Mouse (Mus musculus) intestine, postnatal 0 days (tissue): Measurements from ENCODE around the gene Arhgap8. TPM values are rescaled to one million over a fixed set of nuclear protein-coding genes. Genes with fewer than 3 reads are reported as not detected.

Experiments
- ATAC-seq: fragments of 200-750 bp; cut with Nextera tagmentation; 2 replicates; pipeline ENCODE4 v1.8.0; 2017; ENCODE audit warnings: mild to moderate bottlenecking, moderate TSS enrichment, moderate library complexity
- H3K27ac ChIP-seq: fragments of 300-500 bp; sonication (generic); 2 replicates; pipeline ENCODE4 v1.5.1; 2014; ENCODE audit warnings: mild to moderate bottlenecking, low read depth, low read length, moderate library complexity
- H3K27me3 ChIP-seq: fragments of 300-500 bp; sonication (generic); replicated peaks from 2 replicates; pipeline ENCODE4 v1.6.1; 2014; ENCODE audit warnings: low read length, mixed read lengths; ENCODE audit not compliant: control insufficient read depth, insufficient read depth
- H3K36me3 ChIP-seq: fragments of 300-500 bp; sonication (generic); 2 replicates; pipeline ENCODE4 v1.6.1; 2014; ENCODE audit warnings: mild to moderate bottlenecking, moderate library complexity; ENCODE audit not compliant: control insufficient read depth, insufficient read depth
- H3K4me1 ChIP-seq: fragments of 300-500 bp; sonication (generic); replicated peaks from 2 replicates; pipeline ENCODE4 v1.6.1; 2014; ENCODE audit warnings: antibody characterized with exemption, low read length, mixed read lengths; ENCODE audit not compliant: control insufficient read depth, insufficient read depth
- H3K4me2 ChIP-seq: fragments of 300-500 bp; sonication (generic); replicated peaks from 2 replicates; pipeline ENCODE4 v1.6.1; 2014; ENCODE audit warnings: low read depth, mild to moderate bottlenecking, moderate library complexity
- H3K4me3 ChIP-seq: fragments of 300-500 bp; sonication (generic); 2 replicates; pipeline ENCODE4 v1.5.1; 2014; ENCODE audit warnings: low read depth, low read length
- H3K9ac ChIP-seq: fragments of 300-500 bp; sonication (generic); 2 replicates; pipeline ENCODE4 v1.6.1; 2014; ENCODE audit warnings: mild to moderate bottlenecking, low read depth, low read length
- H3K9me3 ChIP-seq: fragments of 300-500 bp; sonication (generic); 2 replicates; pipeline ENCODE4 v1.6.1; 2016; ENCODE audit warnings: mixed run types; ENCODE audit not compliant: control insufficient read depth
- CTCF ChIP-seq: sonication (generic); IDR thresholded peaks from 2 replicates; pipeline ENCODE4 v1.5.1; 2016; ENCODE audit warnings: low read depth, mild to moderate bottlenecking, control low read depth, antibody characterized with exemption, moderate library complexity
- WGBS: fragments of 180-500 bp; shearing (Covaris S2); extraction: QIAGEN DNeasy Blood & Tissue Kit; methylation state at CpG from one replicate; pipeline ENCODE4 v1.1.7; 2014; 5-methylcytosine and 5-hydroxymethylcytosine counted together
- polyA plus RNA-seq: library from polyadenylated mRNA; unstranded; fragments of >200 nt; fragmentation: Nextera tagmentation; extraction: Ambion mirVana; gene quantifications from 2 replicates; pipeline ENCODE4 v1.2.1, GENCODE M21; 2015

The Arhgap8 gene
- polyA plus RNA-seq, 1 experiment from 2014 or later: 10.6 TPM

GRCm38 (mm10) chr15:84815171-84815570 lies 95.3 kb downstream of the Arhgap8 start:
- Histone ChIP-seq H3K9me3 (no peaks in the 10 kb centered on the region), H3K4me1 (no peaks in the 10 kb centered on the region), H3K9ac (no peak overlapping the region), H3K36me3 (no peaks in the 10 kb centered on the region; the same call in 1 of the 2 replicates), H3K4me2 (no peak overlapping the region), H3K27me3 (no peaks in the 10 kb centered on the region), H3K4me3 (no peak overlapping the region), H3K27ac (no peak overlapping the region)
- no peak for TF ChIP-seq CTCF
- 69% methylated on average over 4 of the region's 4 CpGs for WGBS
- no peak for ATAC-seq

- no peak for TF ChIP-seq CTCF
- Histone ChIP-seq H3K4me3 (no peak overlapping the region), H3K36me3 (no peaks in the 10 kb centered on the region; the same call in 1 of the 2 replicates), H3K27me3 (no peaks in the 10 kb centered on the region), H3K9ac (no peak overlapping the region), H3K4me1 (no peaks in the 10 kb centered on the region), H3K4me2 (no peak overlapping the region), H3K9me3 (no peaks in the 10 kb centered on the region), H3K27ac (no peak overlapping the region)
- no peak for ATAC-seq
- 79% methylated on average over 3 of the region's 3 CpGs for WGBS
These were observed 97.7 kb downstream of the Arhgap8 start for GRCm38 (mm10) chr15:84817589-84817988.

- no peaks in the 10 kb centered on the region for H3K4me1 ChIP-seq
- H3K4me3 ChIP-seq: no peak overlapping the region
- H3K9me3 ChIP-seq: no peaks in the 10 kb centered on the region
- 87% methylated on average over 11 of the region's 11 CpGs for WGBS
- H3K27me3 ChIP-seq: no peaks in the 10 kb centered on the region
- no peak overlapping the region for H3K27ac ChIP-seq
- H3K4me2 ChIP-seq: no peak overlapping the region
- H3K9ac ChIP-seq: no peak overlapping the region
- H3K36me3 ChIP-seq: no peaks in the 10 kb centered on the region; the same call in 1 of the 2 replicates
- TF ChIP-seq CTCF: no peak
- ATAC-seq: no peak
These were observed 98.4 kb downstream of the Arhgap8 start for GRCm38 (mm10) chr15:84818284-84818683.

GRCm38 (mm10) chr15:84820811-84821210 lies 101.0 kb downstream of the Arhgap8 start:
- Histone ChIP-seq H3K27me3 (no peaks in the 10 kb centered on the region), H3K4me1 (no peaks in the 10 kb centered on the region), H3K9ac (no peak overlapping the region), H3K36me3 (no peaks in the 10 kb centered on the region; the same call in 1 of the 2 replicates), H3K4me2 (no peak overlapping the region), H3K27ac (no peak overlapping the region), H3K4me3 (no peak overlapping the region), H3K9me3 (no peaks in the 10 kb centered on the region)
- TF ChIP-seq CTCF: no peak
- WGBS: 84% methylated on average over 4 of the region's 4 CpGs
- ATAC-seq: no peak

Other genes with a start within 250 kb of the Arhgap8 start
- 3.0 and 3.7 TPM in 2 replicates for gene Rtl6, start 162.2 kb upstream of the Arhgap8 start, polyA plus RNA-seq
- gene Prr5, start 50.4 kb upstream of the Arhgap8 start, polyA plus RNA-seq: 68.5 and 83.0 TPM in 2 replicates
- 0.38 and 0.48 TPM in 2 replicates for gene Phf21b, start 136.0 kb downstream of the Arhgap8 start, polyA plus RNA-seq
- gene Gm29666, start 200.0 kb downstream of the Arhgap8 start, polyA plus RNA-seq: 0.14 and 0.22 TPM in 2 replicates
- gene Nup50, start 203.4 kb downstream of the Arhgap8 start, polyA plus RNA-seq: 21.0 and 23.6 TPM in 2 replicates